Mouse (Mus musculus): ENCODE measurements around the gene Riok2. TPM values are rescaled to one million over a fixed set of nuclear protein-coding genes. Genes with fewer than 3 reads are reported as not detected.
"Not testable (repeated sequence)": the region's sequence is repeated elsewhere in the genome, so short reads cannot be mapped to it uniquely, and the experiment has no call there.

Riok2 gene
- polyA plus RNA-seq (2012; ENCODE audit: insufficient read depth, insufficient read length, missing spikeins): 15.9 and 17.6 TPM in 2 replicates

DNA sequence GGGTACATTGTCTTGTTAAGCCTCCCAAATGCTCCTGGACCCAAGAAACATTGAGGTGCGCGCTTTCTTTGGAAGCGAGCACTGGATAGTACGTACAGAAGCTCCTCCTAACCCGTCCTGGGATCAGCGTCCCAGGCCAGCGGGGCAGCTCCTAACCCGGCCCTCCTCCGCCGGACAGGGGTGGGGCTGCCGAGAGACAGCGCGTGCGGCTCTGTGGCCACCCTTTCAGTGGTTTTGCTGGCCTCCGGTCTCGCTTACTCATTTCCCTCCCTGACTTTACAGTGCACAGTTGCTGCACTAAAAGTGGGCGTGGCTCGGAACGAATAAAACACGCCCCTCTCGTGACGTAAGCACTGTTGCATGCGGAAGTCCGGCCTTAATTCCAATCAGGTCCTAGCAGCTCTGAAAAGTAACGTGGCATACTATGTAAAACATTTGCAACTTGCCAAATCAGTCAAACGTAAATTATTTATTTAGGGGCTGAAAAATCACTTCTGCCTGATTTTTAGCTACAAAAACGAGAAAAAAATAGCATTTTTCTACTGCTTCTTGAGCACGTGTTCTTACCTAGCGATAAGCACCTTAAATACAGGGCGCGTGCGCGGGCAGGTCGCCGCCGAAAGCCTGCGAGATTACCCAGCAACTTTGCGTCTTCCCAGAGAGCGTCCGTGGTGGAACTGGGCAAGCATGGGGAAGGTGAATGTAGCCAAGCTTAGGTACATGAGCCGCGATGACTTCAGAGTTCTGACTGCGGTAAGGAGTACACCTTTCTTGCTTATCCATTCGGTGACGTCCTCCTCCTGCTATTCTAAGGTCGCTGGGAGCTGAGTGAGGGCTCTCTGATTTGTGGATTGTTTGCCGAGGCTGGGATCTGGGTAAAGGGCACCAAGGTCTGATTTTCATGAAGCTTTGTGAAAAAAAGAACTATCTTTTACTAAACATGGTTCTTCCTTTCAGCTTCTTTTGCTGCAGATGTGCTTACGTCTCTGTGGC is at the start of gene Riok2:
Riok2 (plus strand) TSS at position 392 of the 993 bp plus-strand sequence.
- Histone ChIP-seq H3K4me3 (ENCODE audit: insufficient read depth, low read depth, low read length) (peak within 1 kb of the TSS; percentile 90), H3K27ac (replicated peaks; ENCODE audit: low read depth, low read length) (peak within 1 kb of the TSS; percentile 77), H3K4me1 (ENCODE audit: control insufficient read depth, insufficient read depth, insufficient read length, low read length) (no peaks in the 10 kb centered on the region)

DNA sequence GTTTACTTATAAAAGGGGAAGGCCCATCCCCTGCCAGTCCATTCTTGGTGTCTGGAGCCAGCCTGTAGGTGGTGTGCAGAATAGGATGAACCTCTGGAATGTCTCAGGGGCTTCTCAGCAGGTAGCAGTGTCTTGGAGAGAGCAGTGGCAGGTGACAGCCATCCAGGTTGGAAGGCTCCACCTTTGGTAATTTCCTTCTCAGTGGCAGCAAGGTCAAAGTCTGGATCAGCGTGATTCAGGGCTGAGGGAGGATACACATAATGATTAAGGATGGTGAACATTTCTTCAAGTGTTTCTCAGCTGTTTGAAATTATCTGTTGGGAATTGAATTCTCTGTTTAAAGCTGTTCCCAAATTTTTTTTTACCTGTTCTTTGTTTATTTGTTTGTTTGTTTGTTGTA is 48.1 kb upstream of the Riok2 start:
- not testable (repeated sequence) for H3K4me3 ChIP-seq (ENCODE audit: insufficient read depth, low read depth, low read length); H3K4me1 ChIP-seq (ENCODE audit: control insufficient read depth, insufficient read depth, insufficient read length, low read length); H3K27ac ChIP-seq (replicated peaks; ENCODE audit: low read depth, low read length)

DNA sequence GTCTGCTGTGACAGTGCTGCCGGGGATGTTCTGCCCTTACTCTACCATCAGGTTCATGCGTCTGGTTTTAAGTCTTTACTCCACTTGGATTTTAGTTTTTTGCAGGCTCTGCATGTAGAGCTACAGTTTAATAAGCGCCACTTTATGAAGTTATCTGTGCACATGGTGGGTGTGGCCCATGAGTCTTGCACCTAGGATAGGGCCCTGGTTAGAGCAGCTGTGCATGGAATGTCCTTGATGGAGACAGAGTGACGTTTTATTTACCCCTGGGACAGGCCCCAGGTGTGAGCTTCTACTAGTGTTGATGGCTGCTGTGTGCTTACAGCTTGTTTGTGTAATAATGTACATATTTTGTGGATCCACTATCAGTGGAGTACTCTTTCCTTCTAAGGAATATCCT is 47.5 kb upstream of the Riok2 start:
- no peak overlapping the region for H3K4me3 ChIP-seq (ENCODE audit: insufficient read depth, low read depth, low read length)
- H3K27ac ChIP-seq (replicated peaks; ENCODE audit: low read depth, low read length): no peak overlapping the region
- H3K4me1 ChIP-seq (ENCODE audit: control insufficient read depth, insufficient read depth, insufficient read length, low read length): no peaks in the 10 kb centered on the region

DNA sequence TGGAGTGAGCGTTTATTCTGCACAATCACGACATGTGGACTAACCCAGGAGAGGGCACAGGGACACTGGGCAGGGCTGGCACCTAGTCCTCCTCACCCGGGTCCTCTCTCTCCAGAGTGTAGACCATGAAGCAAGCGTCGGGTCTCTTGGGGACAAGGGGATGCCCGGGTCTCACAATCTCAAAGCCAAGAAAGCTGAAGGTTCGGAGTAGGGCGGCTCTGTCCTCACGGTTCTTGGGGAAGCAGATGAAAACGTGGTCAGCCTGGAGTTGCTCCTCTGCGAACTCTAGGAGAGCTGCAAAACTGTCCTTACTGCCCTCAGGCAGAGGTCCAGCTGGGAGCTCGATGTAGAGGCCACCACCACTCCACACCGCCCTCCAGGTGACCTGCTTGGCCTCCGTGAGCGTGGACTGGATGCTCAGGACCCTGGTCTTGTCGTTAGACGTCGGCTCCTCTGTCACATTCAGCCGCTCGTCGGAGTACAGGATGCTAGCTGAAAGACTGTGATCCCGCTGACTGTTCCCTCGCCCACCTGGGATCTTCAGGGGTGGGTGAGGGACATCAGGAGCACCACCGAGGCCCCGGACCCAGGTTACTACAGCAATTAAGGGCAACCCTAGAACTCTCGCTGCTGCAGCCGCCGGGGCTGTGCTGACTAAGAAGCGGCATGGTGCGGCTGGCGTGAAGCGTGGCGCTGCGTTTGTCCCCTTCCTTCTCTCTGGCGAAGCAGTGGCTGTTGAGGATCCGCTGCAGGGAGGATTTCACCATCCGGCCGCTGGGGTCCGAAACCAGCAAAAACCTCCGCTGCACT is 28.5 kb upstream of the Riok2 start:
- H3K27ac ChIP-seq (replicated peaks; ENCODE audit: low read depth, low read length); H3K4me3 ChIP-seq (ENCODE audit: insufficient read depth, low read depth, low read length); H3K4me1 ChIP-seq (ENCODE audit: control insufficient read depth, insufficient read depth, insufficient read length, low read length): not testable (repeated sequence)

DNA sequence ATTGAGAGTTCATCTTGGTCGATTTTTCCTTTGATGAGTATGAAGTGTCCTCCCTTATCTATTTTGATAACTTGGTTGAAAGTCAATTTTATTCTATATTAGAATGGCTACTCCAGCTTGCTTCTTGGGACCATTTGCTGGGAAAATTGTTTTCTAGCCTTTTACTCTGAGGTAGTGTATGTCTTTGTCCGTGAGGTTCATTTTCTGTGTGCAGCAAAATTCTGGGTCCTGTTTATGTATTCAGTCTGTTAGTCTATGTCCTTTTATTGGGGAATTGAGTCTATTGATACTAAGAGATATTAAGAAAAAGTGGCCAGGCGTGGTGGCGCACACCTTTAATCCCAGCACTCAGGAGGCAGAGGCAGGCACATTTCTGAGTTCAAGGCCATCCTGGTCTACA is 27.8 kb upstream of the Riok2 start:
- H3K4me3 ChIP-seq (ENCODE audit: insufficient read depth, low read depth, low read length); H3K27ac ChIP-seq (replicated peaks; ENCODE audit: low read depth, low read length); H3K4me1 ChIP-seq (ENCODE audit: control insufficient read depth, insufficient read depth, insufficient read length, low read length): not testable (repeated sequence)

DNA sequence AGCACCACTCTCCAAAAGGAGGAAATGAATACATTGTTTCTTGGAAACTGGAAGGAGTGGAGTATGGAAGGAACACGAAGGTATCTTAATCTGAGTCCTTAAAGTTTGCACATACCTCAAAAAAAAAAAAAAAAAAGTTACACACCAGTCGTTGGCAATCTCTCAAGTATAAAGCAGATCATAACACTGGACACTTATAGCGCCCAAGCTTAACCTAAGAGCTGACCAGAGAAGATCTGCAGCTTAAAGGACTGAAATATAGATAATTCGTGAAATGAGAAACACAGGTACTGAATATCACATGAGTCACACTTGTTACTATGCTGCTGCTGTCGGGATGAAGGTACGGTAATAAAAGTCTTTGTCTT is 575 bp upstream of the Riok2 start:
- Histone ChIP-seq H3K27ac (replicated peaks; ENCODE audit: low read depth, low read length) (peak overlapping the region; percentile 77), H3K4me1 (ENCODE audit: control insufficient read depth, insufficient read depth, insufficient read length, low read length) (no peaks in the 10 kb centered on the region), H3K4me3 (ENCODE audit: insufficient read depth, low read depth, low read length) (peak overlapping the region; percentile 76)

DNA sequence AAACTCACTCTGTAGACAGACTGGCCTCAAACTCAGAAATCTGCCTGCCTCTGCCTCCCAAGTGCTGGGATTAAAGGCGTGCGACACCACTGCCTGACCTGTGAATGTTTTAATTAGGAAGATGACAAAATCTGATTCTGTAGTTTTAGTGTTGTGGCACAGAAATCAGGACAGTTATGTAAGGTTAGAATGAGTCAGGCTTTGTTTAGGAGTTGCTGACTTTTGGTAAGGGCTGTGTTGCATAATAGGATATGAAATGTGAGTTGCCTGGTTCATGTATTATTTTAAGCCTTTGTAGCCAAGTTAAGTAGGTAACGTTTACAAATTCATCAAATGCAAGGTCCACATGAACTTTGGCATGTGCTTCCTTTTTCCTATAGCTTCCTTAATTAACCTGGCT is 1.5 kb downstream of the Riok2 start:
- H3K4me1 ChIP-seq (ENCODE audit: control insufficient read depth, insufficient read depth, insufficient read length, low read length): no peaks in the 10 kb centered on the region
- H3K27ac ChIP-seq (replicated peaks; ENCODE audit: low read depth, low read length): peak overlapping the region; percentile 83
- peak overlapping the region; percentile 42 for H3K4me3 ChIP-seq (ENCODE audit: insufficient read depth, low read depth, low read length)

DNA sequence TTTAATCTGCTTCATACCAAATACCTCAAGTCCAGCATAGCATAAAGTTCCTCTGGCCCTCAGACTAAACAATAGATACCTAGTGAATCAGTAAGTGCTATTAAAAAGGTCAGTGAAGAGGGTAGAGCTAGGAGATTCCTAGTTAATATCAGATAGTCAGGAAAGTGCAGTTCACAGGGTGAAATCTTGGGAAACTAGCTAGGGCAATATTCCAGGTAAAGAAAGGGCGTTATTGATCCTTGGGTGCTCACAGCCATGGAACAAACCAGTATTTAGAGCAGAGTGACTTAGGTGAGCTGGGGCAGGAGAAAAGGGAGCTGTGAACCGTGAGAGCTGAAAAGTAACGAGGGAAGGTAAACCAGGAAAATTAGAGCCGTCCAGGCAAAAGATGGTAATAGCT is 9.6 kb downstream of the Riok2 start:
- Histone ChIP-seq H3K27ac (replicated peaks; ENCODE audit: low read depth, low read length) (no peak overlapping the region), H3K4me1 (ENCODE audit: control insufficient read depth, insufficient read depth, insufficient read length, low read length) (no peaks in the 10 kb centered on the region), H3K4me3 (ENCODE audit: insufficient read depth, low read depth, low read length) (no peak overlapping the region)

DNA sequence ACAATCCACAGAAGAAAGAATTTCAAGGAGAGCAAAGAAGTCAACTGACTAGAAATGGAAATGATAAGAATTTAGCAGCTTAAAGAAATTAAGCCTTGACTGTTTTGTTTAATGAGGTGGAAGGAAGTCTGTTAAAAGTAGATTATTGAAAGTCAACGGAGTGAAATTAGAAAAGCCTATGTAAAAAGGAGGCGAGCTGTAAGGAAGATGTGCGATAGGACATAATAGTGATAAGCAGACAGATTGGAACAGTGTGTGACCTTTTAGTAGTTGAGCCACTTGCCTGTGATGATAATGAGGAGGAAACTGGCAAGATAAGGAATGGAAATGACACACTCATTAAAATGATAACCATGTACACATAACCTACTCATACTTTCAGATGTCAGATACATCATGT is 10.4 kb downstream of the Riok2 start:
- Histone ChIP-seq H3K4me3 (ENCODE audit: insufficient read depth, low read depth, low read length) (no peak overlapping the region), H3K27ac (replicated peaks; ENCODE audit: low read depth, low read length) (no peak overlapping the region), H3K4me1 (ENCODE audit: control insufficient read depth, insufficient read depth, insufficient read length, low read length) (no peaks in the 10 kb centered on the region)

DNA sequence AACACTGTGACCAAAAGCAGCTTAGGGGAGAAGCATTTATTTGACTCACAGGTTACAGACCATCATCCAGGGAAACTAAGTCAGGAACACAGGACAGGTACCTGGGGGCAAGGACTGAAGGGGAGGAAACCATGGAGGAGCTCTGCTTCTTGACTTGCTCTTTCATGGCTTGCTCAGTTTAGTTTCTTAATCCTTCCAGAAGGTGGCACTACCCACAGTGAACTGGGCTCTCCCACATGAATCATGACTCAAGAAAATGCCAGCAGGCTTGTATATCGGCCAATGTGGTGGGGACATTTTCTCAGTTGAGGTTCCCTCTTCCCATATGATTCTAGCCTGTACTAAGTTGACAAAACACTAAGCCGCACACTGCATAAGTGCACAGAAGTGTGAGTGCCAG is 12.0 kb downstream of the Riok2 start:
- H3K4me3 ChIP-seq (ENCODE audit: insufficient read depth, low read depth, low read length): no peak overlapping the region
- no peaks in the 10 kb centered on the region for H3K4me1 ChIP-seq (ENCODE audit: control insufficient read depth, insufficient read depth, insufficient read length, low read length)
- H3K27ac ChIP-seq (replicated peaks; ENCODE audit: low read depth, low read length): no peak overlapping the region

DNA sequence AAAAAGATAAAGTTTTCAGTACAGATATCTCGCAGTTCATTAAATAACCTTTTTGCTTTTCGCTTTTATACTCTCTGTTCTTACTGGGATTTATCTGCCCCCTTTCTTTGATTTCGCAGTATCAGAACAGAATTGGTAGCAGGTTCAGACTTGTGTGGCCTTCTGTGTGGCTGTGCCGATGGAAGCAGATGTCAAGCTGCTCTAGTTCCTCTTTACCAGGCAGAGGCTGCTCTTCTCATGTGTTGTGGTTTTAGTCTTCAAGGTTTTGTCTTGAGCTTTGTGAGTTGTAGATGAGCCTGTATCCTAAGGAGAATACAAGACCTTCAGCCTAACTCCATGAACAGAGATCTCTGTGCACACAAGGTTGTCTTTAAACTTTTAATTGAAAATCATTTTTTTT is 17.7 kb downstream of the Riok2 start:
- no peak overlapping the region for H3K27ac ChIP-seq (replicated peaks; ENCODE audit: low read depth, low read length)
- no peak overlapping the region for H3K4me3 ChIP-seq (ENCODE audit: insufficient read depth, low read depth, low read length)
- H3K4me1 ChIP-seq (ENCODE audit: control insufficient read depth, insufficient read depth, insufficient read length, low read length): no peaks in the 10 kb centered on the region

DNA sequence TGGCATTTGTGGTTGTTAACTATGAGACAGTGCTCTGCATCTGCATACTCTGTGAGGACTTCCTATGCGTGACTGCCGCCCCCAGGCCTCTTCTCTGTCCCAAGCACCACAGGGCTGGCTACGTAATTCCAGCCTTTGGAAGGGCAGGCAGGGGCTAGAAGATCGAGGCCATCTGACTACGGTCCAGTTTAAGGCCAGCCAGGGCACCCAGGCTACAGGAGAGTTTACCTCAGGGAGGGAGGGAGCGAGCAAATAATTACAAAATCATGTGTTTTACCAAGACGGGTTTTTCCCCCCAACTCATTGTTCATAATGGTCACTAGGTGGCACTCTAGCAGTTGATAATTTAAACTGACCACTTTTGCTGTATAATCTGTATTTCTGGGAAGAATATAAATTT is 18.8 kb downstream of the Riok2 start:
- no peaks in the 10 kb centered on the region for H3K4me1 ChIP-seq (ENCODE audit: control insufficient read depth, insufficient read depth, insufficient read length, low read length)
- H3K27ac ChIP-seq (replicated peaks; ENCODE audit: low read depth, low read length): no peak overlapping the region
- H3K4me3 ChIP-seq (ENCODE audit: insufficient read depth, low read depth, low read length): no peak overlapping the region

DNA sequence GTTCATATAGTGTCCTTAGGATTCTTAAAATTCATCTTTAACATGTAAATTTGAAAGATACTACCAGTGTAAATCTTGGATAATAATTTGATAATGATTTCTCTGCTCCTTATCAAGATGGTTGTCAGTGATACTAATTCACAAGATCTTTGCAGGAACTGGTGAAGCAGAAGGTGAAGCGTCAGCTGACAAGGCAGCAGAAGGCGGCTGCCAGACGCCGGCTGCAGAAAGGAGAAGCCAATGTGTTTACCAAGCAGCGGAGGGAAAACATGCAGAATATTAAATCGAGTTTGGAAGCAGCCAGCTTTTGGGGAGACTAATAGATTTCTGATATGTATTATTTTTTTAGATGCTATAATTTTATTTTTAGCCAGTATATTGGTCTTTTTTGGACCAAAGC is 19.2 kb downstream of the Riok2 start:
- no peak overlapping the region for H3K4me3 ChIP-seq (ENCODE audit: insufficient read depth, low read depth, low read length)
- no peaks in the 10 kb centered on the region for H3K4me1 ChIP-seq (ENCODE audit: control insufficient read depth, insufficient read depth, insufficient read length, low read length)
- H3K27ac ChIP-seq (replicated peaks; ENCODE audit: low read depth, low read length): no peak overlapping the region

DNA sequence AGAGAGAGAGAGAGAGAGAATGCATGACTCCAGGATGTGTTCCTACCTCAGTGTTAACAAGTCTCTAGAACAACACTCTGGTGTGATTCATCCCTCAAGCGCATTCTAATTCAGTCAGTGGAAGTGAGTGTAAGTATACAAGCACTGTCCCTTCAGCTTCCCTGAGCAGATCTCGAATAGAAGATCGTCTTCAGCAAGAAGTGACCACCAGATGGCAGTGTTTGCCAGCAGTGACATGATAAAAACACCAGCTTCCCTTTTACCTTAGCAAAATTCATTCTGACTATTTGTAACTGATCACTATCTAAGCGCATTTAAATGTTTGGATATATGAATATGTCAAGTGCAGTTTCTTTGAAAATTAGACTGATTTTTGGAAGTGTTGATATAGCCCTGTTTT is 20.2 kb downstream of the Riok2 start:
- no peak overlapping the region for H3K27ac ChIP-seq (replicated peaks; ENCODE audit: low read depth, low read length)
- no peak overlapping the region for H3K4me3 ChIP-seq (ENCODE audit: insufficient read depth, low read depth, low read length)
- H3K4me1 ChIP-seq (ENCODE audit: control insufficient read depth, insufficient read depth, insufficient read length, low read length): no peaks in the 10 kb centered on the region

DNA sequence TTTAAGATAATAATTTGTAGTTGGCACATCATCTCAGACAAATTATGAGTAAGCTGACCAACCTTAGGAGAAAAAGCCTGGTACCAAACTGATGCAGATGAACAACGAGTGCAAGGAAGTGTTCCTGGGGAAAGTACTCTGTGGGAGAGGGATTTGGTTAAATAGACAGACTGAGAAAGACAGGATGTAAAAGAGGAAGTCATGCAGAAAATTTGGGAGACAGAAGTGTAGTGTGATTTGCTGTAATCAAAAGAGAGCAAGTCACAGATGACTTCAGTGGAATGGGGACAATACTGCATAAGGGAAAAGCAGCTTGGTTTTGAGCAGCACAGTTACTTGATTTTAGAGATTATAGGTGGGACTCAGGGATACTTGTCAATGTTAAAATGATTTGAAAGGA is 22.8 kb downstream of the Riok2 start:
- Histone ChIP-seq H3K4me1 (ENCODE audit: control insufficient read depth, insufficient read depth, insufficient read length, low read length) (no peaks in the 10 kb centered on the region), H3K27ac (replicated peaks; ENCODE audit: low read depth, low read length) (no peak overlapping the region), H3K4me3 (ENCODE audit: insufficient read depth, low read depth, low read length) (no peak overlapping the region)
